Mouse (Mus musculus) brain, embryonic 14.5 days (tissue): ENCODE measurements around the gene Nrip1.

Experiments used
- CTCF ChIP-seq: fragments of 200-500 bp; IDR thresholded peaks from 2 replicates; pipeline ENCODE4 v1.5.1; 2012; ENCODE audit warnings: inconsistent platforms, mild to moderate bottlenecking, moderate library complexity, borderline replicate concordance; ENCODE audit not compliant: insufficient read depth, insufficient read length; ENCODE audit errors: extremely low read depth
- POLR2A ChIP-seq: fragments of 200-500 bp; IDR thresholded peaks from 2 replicates; pipeline ENCODE4 v1.6.1; 2012; ENCODE audit warnings: mild to moderate bottlenecking, inconsistent platforms, borderline replicate concordance; ENCODE audit not compliant: poor library complexity, insufficient read depth, insufficient read length, severe bottlenecking; ENCODE audit errors: extremely low read depth

DNA sequence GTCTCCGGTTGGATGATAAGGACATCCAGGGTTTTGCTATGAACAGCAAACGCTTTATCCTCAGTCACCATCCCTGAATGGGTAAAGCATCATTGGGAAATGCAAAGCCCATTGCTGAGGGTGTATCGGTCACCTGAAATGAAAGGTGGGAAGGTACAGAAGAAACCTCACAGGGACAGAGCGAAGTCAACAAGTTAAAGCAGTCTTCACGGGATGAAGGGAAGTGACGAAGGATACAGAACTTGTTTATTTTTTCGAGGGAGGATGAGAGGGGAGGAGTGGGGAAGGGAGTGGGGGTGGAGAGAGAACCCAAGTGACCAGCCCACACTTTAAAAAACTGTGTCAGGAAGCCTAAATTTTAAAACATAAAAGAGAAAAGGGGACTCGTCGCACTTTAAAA is 4.4 kb downstream of the Nrip1 start:
- no peak for TF ChIP-seq POLR2A
- no peak for TF ChIP-seq CTCF
